Mouse (Mus musculus): ENCODE data around the gene Bhlhe40. TPM values are rescaled to one million over a fixed set of nuclear protein-coding genes. Genes with fewer than 3 reads are reported as not detected.

The Bhlhe40 gene
- total and polyA plus RNA-seq, 2 experiments from 2014 or later, result 5.9 to 8.8 TPM

DNA sequence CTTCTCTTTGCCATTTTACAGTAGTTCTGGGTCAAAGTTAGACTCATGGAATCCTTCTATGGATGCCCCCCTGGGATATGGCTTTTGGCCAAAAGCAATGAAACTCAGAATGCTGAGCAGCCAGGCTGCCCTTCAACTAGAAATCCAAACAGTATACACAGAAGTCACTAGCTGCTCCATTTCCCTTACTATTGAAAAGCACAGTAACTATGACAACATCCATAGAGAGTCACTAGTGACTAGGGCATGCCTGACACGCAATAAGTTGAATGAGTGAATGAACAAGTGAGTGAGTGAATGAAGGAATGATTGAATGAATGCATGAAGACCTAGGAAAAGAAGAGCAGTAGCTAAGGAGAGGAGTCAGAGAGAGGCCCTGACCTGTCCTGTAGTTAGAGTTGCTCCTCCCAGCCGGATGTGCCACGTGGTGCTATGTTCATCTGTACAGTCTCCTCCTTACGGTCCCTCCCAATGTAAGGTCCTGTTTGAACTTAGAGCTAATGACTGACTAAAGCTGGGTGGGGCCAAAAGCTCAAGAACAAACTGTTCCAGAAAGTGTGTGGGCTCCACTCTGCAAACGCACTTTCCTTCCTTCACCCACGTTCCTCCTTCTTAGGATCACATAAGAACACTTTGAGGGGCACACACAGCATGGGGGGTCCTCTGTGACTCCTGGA, 22.1 kb upstream of the Bhlhe40 start:
- 90% methylated on average over 6 of the region's 6 CpGs for WGBS
- Histone ChIP-seq H3K27me3 (ENCODE audit: insufficient read depth, low read length) (no peaks in the 10 kb centered on the region), H3K4me2 (ENCODE audit: low read depth, low read length, poor library complexity, severe bottlenecking) (no peak overlapping the region), H3K27ac (ENCODE audit: low read depth, low read length) (no peak overlapping the region), H3K36me3 (ENCODE audit: insufficient read depth, low read length) (no peaks in the 10 kb centered on the region), H3K4me1 (ENCODE audit: insufficient read depth, low read length) (no peaks in the 10 kb centered on the region), H3K4me3 (ENCODE audit: low read depth, low read length) (no peak overlapping the region), H3K9me3 (ENCODE audit: low read length) (no peaks in the 10 kb centered on the region), H3K9ac (replicated peaks; ENCODE audit: low read length, poor library complexity, severe bottlenecking) (no peak overlapping the region)
- no peak for DNase-seq (ENCODE audit: low spot score)
- TF ChIP-seq CTCF (IDR thresholded peaks at IDR 0.05), result no peak
- no peak for ATAC-seq (ENCODE audit: low FRiP score)

DNA sequence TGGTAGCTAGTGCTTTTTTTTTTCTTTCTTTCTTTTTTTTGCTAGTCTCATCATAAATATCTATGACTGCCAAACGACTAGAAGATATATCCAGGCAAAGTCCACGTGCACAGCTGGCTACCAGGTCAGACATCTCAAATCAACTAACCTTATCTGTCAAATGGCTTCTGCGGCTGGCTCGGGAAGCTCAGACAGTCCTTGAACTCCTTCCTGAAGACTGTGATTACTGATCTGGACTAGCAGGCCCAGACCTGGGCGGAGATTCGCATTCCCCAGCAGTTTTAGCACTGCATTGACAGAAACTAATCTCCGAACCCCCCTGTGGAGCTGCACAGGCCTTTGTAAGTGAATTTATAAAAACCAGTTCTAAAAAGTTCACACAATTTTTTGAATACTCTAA, 18.4 kb upstream of the Bhlhe40 start:
- TF ChIP-seq CTCF (IDR thresholded peaks at IDR 0.05), result no peak
- 80% methylated on average over 7 of the region's 7 CpGs for WGBS
- Histone ChIP-seq H3K36me3 (ENCODE audit: insufficient read depth, low read length) (no peaks in the 10 kb centered on the region), H3K27ac (ENCODE audit: low read depth, low read length) (no peak overlapping the region), H3K27me3 (ENCODE audit: insufficient read depth, low read length) (no peaks in the 10 kb centered on the region), H3K4me2 (ENCODE audit: low read depth, low read length, poor library complexity, severe bottlenecking) (no peak overlapping the region), H3K9ac (replicated peaks; ENCODE audit: low read length, poor library complexity, severe bottlenecking) (no peak overlapping the region), H3K9me3 (ENCODE audit: low read length) (no peaks in the 10 kb centered on the region), H3K4me1 (ENCODE audit: insufficient read depth, low read length) (no peaks in the 10 kb centered on the region), H3K4me3 (ENCODE audit: low read depth, low read length) (no peak overlapping the region)
- no peak for ATAC-seq (ENCODE audit: low FRiP score)
- no peak for DNase-seq (ENCODE audit: low spot score)

DNA sequence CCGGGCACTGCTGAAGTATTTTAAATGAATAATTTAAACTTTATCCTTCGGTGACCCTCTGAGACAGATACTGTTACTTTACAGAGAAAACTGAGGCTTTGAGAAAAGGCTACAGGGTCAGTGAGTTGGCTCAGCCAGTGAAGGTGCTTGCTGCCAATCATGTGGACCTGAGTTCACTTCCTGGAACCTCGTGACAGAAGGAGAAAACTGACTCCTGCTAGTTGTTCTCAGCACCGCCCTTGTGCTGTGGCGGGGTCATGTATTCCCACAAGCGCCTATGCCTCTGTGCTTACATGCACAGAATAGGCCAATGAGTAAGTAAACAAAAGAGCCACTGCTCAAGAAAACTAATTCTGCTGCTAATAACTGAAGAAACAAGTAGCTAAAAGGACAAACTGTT, 17.4 kb upstream of the Bhlhe40 start:
- no peak for TF ChIP-seq CTCF (IDR thresholded peaks at IDR 0.05)
- H3K36me3 ChIP-seq (ENCODE audit: insufficient read depth, low read length), result no peaks in the 10 kb centered on the region

DNA sequence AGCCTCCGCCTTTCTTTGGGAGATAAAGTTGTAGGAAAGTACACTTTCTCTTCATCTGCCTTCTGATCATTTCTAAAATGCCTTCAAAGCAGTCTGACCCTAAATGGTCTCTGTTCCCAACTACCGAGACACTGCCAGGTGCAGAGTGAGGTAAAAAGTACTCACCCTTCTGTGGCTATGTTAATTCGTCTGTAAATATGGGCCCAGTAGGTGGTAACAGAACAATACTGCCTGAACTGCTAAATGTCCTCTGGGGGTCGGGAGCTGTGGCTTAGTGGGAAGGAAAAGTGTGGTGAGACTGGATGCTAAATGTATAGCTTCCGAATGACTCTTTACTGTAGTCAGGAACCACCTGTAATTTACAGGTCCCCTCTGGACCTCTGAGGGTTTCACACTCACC, 16.1 kb upstream of the Bhlhe40 start:
- no peak for TF ChIP-seq CTCF (IDR thresholded peaks at IDR 0.05)
- H3K4me2 ChIP-seq (ENCODE audit: low read depth, low read length, poor library complexity, severe bottlenecking), result no peak overlapping the region
- H3K36me3 ChIP-seq (ENCODE audit: insufficient read depth, low read length), result no peaks in the 10 kb centered on the region
- H3K4me3 ChIP-seq (ENCODE audit: low read depth, low read length), result no peak overlapping the region
- no peaks in the 10 kb centered on the region for H3K4me1 ChIP-seq (ENCODE audit: insufficient read depth, low read length)
- no peak for ATAC-seq (ENCODE audit: low FRiP score)
- WGBS, result 53% methylated on average over 5 of the region's 5 CpGs
- no peak for DNase-seq (ENCODE audit: low spot score)
- H3K9ac ChIP-seq (replicated peaks; ENCODE audit: low read length, poor library complexity, severe bottlenecking), result no peak overlapping the region
- no peak overlapping the region for H3K27ac ChIP-seq (ENCODE audit: low read depth, low read length)
- no peaks in the 10 kb centered on the region for H3K9me3 ChIP-seq (ENCODE audit: low read length)
- no peaks in the 10 kb centered on the region for H3K27me3 ChIP-seq (ENCODE audit: insufficient read depth, low read length)

More for the DNA sequence above, 17.4 kb upstream of the Bhlhe40 start:
- ATAC-seq (ENCODE audit: low FRiP score) (no peak), DNase-seq (ENCODE audit: low spot score) (no peak)
- no peak overlapping the region for H3K9ac ChIP-seq (replicated peaks; ENCODE audit: low read length, poor library complexity, severe bottlenecking)
- 78% methylated on average over 6 of the region's 6 CpGs for WGBS
- no peak overlapping the region for H3K4me2 ChIP-seq (ENCODE audit: low read depth, low read length, poor library complexity, severe bottlenecking)
- H3K4me3 ChIP-seq (ENCODE audit: low read depth, low read length), result no peak overlapping the region
- H3K27ac ChIP-seq (ENCODE audit: low read depth, low read length), result no peak overlapping the region
- H3K9me3 ChIP-seq (ENCODE audit: low read length), result no peaks in the 10 kb centered on the region
- H3K4me1 ChIP-seq (ENCODE audit: insufficient read depth, low read length), result no peaks in the 10 kb centered on the region
- no peaks in the 10 kb centered on the region for H3K27me3 ChIP-seq (ENCODE audit: insufficient read depth, low read length)

DNA sequence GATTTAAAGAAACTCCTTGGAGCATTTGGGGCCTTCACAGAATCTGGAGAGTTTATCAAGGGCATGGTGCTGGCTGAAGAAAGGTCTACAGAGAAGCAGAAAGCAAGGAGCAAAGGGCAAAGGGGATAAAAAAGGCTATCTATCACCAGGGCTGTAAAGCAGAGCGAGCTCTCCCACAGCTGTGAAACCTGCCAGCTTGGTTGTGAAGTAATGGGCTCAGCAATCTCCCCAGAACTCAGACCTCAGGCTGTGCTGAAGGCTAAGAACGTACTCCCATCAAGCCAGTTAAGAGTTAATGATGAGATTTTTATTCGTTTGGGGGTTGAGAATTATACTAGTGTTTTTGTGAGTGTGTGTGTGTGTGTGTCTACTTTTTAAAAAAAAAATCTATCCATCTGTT, 13.3 kb upstream of the Bhlhe40 start:
- no peak overlapping the region for H3K4me3 ChIP-seq (ENCODE audit: low read depth, low read length)
- 79% methylated on average over 3 of the region's 3 CpGs for whole genome bisulfite sequencing

DNA sequence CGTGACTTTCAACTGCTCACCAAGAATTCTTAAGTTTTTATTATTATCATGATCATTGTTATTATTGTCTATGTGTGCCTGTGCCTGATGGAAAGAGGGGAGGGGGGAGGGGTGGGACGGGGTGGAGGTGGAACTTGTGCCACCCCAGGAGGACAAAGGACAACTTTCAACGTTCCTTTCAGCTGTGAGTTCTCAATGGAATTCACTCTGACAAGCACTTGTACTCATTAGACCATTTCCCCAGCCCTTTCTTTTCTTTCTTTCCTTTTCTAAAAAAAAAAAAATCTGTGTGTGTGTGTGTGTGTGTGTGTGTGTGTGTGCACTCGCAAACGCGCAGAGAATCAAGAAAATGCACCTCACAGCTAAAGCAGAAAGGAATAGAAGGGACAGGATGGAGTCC, 12.4 kb upstream of the Bhlhe40 start:
- DNase-seq (ENCODE audit: low spot score) (no peak), ATAC-seq (ENCODE audit: low FRiP score) (no peak)
- H3K27ac ChIP-seq (ENCODE audit: low read depth, low read length), result no peak overlapping the region
- no peak for TF ChIP-seq CTCF (IDR thresholded peaks at IDR 0.05)
- H3K4me1 ChIP-seq (ENCODE audit: insufficient read depth, low read length), result no peaks in the 10 kb centered on the region
- no peak overlapping the region for H3K9ac ChIP-seq (replicated peaks; ENCODE audit: low read length, poor library complexity, severe bottlenecking)
- H3K4me2 ChIP-seq (ENCODE audit: low read depth, low read length, poor library complexity, severe bottlenecking), result no peak overlapping the region
- H3K27me3 ChIP-seq (ENCODE audit: insufficient read depth, low read length), result no peaks in the 10 kb centered on the region
- no peaks in the 10 kb centered on the region for H3K9me3 ChIP-seq (ENCODE audit: low read length)
- 39% methylated on average over 6 of the region's 6 CpGs for WGBS
- no peaks in the 10 kb centered on the region for H3K36me3 ChIP-seq (ENCODE audit: insufficient read depth, low read length)
- H3K4me3 ChIP-seq (ENCODE audit: low read depth, low read length), result no peak overlapping the region

More for the DNA sequence above, 13.3 kb upstream of the Bhlhe40 start:
- Histone ChIP-seq H3K9me3 (ENCODE audit: low read length) (no peaks in the 10 kb centered on the region), H3K9ac (replicated peaks; ENCODE audit: low read length, poor library complexity, severe bottlenecking) (no peak overlapping the region), H3K36me3 (ENCODE audit: insufficient read depth, low read length) (no peaks in the 10 kb centered on the region), H3K27me3 (ENCODE audit: insufficient read depth, low read length) (no peaks in the 10 kb centered on the region), H3K4me1 (ENCODE audit: insufficient read depth, low read length) (no peaks in the 10 kb centered on the region), H3K27ac (ENCODE audit: low read depth, low read length) (no peak overlapping the region), H3K4me2 (ENCODE audit: low read depth, low read length, poor library complexity, severe bottlenecking) (no peak overlapping the region)
- no peak for ATAC-seq (ENCODE audit: low FRiP score)
- no peak for DNase-seq (ENCODE audit: low spot score)
- TF ChIP-seq CTCF (IDR thresholded peaks at IDR 0.05), result no peak
